Mouse (Mus musculus) megakaryocyte-erythroid progenitor cell, adult 5-6 weeks (primary cell): ENCODE measurements around the gene Tiam1. TPM values are rescaled to one million over a fixed set of nuclear protein-coding genes. Genes with fewer than 3 reads are reported as not detected.

Experiments
- ATAC-seq: replicated peaks from 2 replicates; pipeline ENCODE4 v1.8.0; 2016; ENCODE audit warnings: mild to moderate bottlenecking, inconsistent platforms; ENCODE audit not compliant: severe bottlenecking, poor library complexity, low FRiP score, low TSS enrichment
- total RNA-seq, 2 experiments: library from RNA; stranded (forward) in 1 of 2; stranded (reverse) in 1 of 2; fragments of 200-1000, 215-1000 nt in 1 of 2; fragments of >200 nt in 1 of 2; fragmentation: Nextera tagmentation in 1 of 2; gene quantifications; 2 replicates each; pipeline ENCODE4 v1.2.3; 2014 to 2017

Gene Tiam1
- total RNA-seq, 2 experiments from 2014 or later = 8.3 to 11.6 TPM

DNA sequence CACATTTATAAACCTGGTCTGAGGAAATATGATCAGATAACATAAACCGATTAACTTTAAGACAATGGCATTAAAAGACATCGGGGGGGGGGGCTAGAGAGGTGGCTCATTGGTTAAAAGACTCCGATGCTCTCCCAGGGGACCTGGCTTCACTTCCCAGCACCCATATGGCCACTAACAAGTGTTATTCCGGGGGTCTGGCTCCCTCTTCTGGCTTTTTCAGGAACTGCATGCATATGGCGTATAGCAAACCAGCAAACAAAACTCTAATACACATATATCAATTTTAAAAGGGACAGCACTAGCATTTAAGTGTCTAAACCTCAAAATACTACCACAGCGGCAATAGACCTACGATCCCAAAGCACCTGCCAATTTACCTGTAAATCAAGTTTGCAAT lies 347.0 kb downstream of the Tiam1 start:
- no peak for ATAC-seq

DNA sequence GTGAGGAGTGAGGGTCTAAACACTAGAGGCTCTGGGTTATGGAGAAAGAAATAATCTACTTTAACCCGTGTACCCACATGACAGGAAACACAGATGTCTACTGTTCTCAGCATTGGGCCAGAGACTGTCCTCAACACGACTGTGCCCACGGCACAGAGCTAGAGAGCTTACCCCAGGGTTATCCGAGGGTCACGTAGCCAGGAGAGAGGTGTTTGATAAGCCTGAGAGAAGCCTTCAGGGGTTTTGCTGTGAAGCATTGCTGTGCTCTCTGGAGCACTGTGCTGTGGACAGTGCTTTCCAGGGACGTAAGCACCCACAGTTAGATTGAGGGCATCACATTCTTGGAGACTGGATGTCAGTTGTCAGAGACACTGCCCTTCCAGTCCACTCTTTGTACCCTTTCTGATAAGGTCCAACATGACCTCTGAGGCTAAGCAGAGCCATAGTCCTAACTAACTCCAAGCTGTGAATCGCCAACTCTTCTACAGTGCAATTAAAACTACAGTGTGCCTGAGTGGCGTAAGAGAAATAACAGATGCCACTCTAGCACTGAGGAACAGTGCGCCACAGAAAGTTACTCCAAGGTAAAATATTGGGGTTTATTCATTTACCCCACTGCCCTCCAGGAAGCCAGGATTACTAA lies 353.7 kb downstream of the Tiam1 start:
- no peak for ATAC-seq

DNA sequence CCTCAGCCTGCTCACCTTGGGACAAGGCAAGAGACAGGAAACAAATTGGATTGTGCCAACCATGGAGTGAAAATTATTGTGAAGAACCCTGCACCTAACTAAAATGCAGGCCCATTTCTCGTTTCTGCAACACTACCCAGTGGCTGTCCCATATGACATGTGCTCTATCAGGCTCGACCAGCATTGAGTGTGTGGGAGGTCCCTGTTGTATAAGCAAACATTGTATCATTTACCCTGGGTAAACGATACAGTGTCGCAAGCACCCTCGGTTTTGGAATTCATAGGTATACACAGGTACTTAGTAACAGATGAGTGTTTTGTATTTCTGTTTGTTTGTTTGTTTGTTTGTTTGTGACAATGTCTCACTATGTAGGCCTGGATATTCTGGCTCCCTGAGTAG lies 357.8 kb downstream of the Tiam1 start:
- no peak for ATAC-seq

DNA sequence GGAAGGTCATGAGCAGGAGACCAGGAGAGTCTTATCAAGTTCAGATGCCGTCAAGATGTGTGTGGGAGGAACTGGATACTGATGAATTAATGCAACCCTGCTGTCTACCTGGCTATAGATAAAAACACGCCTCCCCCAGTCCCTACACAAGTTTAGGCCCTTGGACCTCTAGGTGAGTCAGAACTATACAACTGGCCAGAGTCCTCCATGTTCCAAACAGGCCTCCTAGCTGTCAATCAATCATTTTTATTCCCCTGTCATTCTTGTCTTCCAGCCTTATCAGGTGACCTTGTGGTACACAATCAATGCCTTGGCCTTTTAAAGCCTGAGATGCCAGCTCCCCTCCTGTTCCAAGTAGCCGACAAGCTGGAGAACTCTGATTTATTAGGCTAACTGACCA lies 363.9 kb downstream of the Tiam1 start:
- ATAC-seq = no peak

DNA sequence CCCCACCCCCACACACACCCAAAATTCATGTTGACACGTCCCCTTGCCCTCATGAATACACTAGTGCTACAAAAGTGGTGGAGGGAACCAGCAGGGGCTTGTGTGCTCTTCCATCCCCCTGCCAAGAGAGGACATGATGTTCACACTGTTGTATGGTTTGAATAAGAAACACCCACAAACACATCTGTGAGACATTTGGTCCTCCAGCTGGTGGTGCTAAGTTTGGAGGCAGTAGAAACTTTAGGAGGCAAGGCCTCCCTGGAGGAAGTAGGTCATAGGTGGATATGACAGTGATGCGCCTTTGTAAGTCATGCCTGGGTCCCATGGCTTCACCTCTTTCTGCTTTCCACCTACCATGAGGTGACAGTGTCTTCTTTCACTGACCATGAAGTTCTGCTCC lies 366.1 kb downstream of the Tiam1 start:
- no peak for ATAC-seq

DNA sequence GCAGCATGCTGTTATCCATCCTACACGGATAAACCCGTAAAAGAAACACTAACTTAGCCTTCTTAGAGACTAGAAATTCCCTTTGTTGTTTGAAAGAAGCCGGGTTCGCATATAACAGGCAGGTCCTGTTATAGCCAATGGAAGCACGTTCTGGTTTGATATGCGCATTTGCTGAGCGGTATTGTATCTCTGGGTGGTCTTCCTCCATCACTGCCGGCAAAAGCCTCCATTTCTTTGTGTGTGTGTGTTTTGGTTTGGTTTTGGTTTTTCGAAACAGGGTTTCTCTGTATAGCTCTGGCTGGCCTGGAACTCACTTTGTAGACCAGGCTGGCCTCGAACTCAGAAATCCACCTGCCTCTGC lies 369.0 kb downstream of the Tiam1 start:
- ATAC-seq = no peak

DNA sequence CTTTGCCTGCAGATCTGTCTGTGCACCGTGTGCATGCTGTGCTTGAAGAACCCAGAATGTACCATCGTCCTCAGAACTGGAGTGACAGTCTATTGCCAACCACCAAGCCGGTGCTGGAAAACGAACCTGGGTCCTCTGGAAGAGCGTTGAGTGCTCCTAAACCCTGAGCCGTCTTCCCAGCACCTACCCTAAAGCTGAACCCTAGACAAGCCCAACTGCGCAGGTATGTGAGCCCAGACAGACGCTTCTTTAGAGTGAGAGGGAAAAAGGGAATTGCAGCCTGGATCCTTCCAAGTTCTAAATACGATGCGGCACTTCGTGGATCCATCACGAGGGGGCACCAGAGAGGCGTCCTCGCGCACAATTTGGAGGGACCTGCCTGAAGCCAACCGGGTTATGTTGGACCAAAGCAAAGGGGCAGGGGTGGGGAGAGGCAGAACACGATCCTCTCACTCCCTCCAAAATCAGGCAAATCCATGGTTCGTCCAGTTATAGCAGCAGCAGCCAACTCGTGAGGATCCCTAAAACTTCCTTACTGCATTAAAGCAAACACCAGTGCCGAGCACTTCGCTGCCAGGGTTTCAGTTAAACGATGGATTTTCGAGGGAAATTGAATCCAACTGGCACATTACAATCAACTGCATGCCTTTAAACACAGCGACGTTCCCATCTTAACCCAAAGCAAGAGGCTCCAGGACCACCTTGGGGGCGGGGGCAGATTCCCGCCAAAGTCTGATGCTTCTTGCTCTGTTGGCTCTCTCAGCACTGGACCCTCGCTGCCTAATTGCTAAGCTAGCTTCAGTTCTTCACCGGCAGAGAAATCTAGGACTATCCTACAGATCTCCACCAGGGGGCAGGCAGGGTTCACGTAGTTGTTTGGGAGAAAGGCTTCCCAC lies 369.7 kb downstream of the Tiam1 start:
- peak; percentile 91 for ATAC-seq

DNA sequence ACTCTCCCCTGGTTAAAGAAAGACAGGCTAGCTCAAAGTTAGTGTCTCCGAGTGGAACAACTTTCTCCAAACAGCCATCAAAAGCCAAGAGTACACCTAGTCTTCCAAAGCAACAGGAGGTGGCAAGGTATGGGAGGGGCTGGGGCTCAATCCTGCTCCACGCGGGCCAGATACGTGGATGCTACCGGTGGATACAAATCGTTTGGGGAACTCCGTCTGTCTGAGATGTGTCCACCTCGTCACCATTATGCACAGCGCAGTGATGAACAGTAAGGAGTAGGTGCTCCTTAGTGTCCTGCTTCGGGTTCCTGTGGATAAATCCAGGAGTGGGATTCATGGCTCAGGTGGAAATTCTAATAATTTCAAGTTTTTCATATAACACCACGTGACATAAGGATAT lies 377.6 kb downstream of the Tiam1 start:
- ATAC-seq = no peak

DNA sequence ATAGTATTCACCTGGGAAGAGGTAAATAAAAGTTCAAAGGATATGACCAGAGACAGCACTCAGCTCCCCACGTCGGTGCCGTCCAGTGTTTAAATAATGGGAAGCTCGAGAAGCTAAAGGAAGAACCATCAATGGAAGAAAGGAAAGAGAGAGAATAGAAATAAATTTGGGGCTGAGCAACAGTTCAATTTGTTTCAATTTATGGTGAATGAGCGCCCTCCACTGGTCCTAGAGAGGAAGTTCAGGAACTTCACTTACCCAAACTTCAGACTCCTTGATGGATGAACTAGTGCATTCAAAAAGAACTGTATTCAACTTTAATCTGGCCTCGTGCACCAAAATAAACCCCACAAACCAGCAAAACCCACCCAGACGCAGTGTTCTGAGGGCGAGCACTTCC lies 378.1 kb downstream of the Tiam1 start:
- peak; percentile 73 for ATAC-seq

DNA sequence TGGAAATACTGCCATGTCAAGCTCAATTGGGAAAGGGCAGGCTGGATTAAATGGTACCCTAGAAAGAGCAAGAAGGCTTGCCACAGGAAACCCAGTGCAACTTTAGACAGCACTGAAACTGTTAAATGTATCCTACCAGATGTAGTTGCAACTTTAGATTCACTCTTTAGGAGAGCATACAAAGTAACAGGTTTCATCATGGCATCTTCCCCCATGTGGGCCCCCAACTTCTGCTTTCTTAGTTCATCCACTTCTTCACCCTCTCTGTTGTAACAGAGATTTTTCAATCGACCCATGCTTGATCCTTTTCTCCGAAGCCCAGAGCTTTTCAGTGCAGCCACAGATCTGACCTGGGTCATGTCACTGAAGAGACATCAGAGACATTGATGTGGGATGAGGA lies 379.8 kb downstream of the Tiam1 start:
- ATAC-seq = no peak

DNA sequence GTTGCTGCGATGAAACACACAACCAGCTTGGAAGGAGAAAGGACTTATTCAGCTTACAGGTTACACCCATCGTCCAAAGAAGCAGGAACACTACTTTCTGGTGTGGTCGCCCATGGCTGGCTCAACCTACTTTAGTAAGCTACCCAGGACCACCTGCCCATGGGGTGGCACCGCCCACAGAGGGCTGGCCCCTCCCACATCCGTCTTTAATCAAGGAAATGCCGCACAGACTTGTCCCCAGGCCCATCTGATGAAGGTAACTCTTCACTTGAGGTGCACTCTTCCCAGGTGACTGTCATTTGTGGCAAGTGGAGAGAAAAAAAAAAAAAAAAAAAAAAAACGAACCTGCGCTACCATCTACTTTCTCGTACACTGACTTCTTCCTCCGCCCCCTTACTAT lies 381.0 kb downstream of the Tiam1 start:
- no peak for ATAC-seq

DNA sequence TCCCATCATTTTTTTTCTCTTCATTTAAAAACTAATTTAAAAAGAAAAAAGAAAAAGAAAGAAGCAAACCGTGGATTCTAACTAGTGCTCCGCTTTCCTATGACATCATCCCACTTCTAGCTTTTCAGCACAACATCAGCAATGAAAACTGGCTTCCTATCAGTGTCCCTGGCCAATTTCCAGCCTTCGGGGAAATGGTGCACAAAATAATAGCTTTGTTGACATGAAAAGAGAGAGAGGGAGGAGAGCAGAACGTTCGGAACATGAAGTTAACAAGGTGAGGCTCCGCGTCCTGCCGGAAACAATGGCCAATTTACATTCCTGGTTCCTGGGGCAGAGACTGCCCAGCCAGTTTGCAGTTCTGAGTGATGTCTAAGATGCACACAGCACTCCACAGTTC lies 381.5 kb downstream of the Tiam1 start:
- ATAC-seq = no peak

DNA sequence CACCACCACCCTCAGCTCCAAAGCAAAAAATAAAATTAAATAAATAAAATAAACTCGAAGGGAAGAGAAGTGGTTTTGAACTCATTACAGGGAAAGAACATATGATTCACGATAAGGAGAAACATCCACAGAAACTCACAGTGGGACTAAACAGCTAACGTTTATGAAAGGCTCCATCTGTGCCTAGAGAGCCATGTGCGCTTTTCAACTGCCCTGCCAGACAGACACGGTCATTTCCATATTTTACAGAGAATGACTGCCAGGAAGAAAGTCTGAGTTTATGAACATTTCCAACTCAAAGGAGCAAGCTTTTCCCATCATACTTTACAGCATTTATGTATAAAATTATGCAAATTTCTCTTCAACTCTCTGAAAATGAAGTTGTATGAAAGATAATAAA lies 386.2 kb downstream of the Tiam1 start:
- ATAC-seq = no peak

DNA sequence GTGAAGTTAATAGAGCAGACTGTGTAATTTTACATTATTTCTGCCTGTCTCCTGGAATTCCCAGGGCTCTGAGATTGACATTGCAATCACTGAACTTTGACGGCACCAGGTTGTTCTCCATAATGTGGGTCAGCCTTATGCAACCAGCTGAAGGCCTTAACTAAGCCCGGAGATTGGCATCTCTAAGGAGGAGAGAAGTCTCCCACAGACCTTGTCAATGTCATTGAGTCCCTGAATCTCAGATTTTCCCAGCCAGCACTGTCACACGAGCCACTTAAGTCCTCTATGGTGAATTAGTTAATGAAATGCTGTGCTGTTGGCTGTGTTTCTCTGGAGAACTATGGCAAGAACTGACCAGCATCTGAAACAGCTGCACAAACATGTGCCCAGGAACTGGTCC lies 388.9 kb downstream of the Tiam1 start:
- ATAC-seq = no peak

DNA sequence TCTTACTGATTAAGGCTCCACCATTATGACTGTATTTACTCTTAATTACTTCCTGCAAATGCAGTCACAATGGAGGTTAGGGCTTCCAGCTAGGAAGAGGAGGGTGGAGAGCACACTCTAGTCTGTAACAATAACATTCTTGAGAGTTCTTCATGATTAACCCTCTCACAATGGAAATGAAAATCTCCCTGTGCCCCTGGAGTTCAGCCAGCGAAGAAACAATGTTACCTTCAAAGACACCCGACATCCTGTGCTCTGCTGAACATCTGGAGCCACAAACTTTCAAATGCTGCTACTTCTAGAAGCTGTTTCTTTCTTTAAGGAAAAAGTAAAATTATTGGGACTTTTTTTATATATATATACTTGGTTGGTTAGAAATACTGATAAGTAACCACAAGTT lies 395.7 kb downstream of the Tiam1 start:
- no peak for ATAC-seq

DNA sequence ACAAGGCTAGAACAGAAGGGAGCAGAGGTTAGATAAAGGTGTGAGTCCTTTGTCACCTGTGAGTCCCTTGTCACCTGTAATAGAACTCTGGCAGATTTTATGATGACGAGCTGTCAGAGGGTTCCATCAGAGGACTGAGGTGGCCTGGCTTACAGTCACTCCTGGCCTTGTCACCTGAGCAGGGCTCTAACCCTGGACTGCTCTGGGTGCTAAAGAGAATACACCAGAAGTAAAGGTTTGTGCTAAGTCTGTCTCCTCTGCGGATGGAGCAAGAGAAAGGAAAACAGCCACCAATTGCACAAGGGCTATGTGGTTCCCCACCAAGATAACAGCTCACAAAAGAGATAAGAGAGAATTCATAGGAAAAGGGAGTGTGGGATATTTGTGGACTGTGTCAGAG lies 404.0 kb downstream of the Tiam1 start:
- no peak for ATAC-seq

DNA sequence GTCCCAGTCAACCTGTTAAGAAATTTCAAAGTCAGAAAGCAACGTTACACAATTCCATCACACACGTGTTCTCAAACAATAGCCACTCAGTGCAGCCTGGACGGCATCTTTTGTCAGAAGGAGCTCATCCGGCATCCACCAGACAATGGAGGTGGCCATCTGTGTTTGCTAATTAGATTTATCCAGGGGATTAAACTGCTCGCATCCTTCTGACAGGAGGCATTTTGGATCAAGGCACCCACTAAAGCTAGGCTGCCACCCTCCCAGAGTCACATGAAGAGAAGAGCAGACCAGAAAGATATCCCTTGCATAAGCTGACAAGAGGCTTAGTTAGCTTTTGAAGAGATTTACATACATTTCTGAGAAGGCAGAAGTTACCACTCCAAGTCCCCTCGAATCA lies 404.6 kb downstream of the Tiam1 start:
- no peak for ATAC-seq
